Mouse (Mus musculus): Measurements from ENCODE around the gene Brip1.
"Not testable (repeated sequence)": the region's sequence is repeated elsewhere in the genome, so short reads cannot be mapped to it uniquely, and the experiment has no call there.

The Brip1 gene

DNA sequence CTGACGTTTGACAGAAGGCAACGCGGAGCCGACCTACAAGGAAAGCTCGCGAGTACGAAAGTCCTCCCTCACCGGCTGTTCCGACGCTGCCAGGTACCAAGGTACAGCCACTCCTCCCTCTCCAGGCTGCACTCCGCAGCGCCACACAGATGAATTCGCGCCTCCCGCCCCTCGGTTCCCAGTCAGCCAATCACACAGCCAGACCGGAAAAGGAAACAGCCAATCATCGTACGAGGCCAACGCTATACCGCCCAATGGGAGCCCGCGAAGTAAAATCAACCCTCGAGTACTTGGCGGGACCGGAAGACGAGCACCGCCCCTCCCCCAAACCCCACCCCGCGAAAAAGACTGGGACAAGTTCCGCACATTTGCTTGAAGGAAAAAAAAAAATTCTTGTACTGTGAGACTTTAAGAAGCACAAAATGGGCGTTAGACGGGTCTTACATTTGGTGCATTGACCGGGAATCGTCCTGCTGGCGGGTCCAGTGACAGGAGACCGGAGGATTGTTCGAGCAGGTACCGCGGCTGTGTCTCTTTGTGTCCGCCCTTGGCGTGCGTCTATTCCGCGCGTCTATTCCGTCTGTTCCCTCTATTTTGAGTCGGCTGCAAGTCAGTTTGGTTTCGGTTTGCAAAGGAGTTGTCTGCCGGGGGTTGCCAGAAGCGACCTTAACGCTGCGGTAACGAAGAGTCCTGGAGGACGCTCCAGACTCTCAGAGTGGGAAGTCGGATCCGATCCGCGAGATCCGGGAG is at the start of gene Brip1:
Brip1 (minus strand) TSS at position 157 of the 750 bp plus-strand sequence.
- peak; percentile 92 to 95 for DNase-seq

DNA sequence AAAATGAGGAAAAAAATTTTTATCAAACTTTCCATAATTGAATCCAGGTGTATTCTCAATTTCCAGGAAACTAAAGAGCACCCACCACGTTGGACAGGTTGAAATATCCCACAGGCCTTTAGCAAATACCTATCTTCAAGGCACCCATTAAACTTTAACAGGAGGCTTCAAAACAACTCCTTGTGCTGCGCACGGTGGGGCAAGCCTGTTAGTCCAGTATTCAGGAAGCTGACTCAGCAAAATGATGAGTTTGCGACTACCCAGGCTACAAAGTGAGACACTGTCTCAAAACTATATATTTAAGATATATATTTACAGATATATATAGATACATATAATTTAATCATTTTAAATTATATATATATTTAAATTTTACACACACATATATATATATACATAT is 31.5 kb upstream of the Brip1 start:
- peak; percentile 10 to 35 for DNase-seq

DNA sequence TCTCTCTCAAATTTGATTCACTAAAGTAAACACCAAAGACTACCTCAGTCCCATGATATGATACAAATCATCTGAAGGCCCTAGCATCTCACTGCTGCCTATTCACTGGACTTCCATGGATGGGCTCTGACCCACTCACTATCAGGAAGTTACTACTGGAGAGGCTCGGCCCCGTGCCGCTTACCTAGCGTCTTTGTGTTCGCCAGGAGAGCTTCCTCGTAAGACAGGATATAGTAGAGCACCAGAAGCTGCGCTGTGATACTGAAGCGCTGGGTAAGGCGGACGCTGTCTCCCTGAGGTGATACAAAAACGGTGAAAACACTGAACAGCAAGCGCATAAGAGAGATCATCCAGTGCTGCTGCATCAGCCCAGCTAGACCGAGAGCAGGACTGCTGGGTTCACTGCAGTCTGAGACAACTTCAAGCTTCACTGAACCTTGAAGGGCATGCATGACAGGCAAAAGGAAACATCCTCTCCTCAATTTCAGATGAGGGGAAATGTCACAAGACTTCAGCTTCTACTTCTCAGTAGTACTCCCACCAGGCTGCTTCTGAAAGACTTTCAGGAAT is 30.9 kb upstream of the Brip1 start:
- peak; percentile 6 to 28 for DNase-seq

DNA sequence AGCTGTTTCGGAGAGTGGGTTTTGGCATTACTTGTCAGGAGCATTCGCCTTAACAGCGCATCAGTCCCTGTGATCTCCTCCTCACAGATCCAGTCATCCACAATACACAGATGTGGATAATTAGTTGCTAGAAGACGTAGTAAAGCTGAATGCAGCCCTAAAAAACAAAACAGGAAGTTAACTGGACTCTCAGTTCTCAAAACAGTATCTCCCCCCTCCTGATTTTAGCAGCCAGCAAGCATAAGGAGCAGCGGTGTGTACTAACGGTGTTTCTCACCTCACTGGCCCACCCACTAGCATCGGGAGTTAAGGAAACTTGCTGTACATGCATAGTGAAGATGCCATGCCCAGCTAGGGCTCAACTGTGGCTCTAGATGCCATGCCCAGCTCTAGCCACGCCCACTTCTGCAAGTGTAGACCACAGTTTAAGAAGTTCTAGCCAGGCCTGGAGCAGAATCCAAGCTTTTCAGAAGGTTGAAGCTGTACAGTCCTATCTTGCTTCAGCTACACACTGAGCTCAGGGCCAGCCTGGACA is 25.7 kb upstream of the Brip1 start:
- DNase-seq: no peak

DNA sequence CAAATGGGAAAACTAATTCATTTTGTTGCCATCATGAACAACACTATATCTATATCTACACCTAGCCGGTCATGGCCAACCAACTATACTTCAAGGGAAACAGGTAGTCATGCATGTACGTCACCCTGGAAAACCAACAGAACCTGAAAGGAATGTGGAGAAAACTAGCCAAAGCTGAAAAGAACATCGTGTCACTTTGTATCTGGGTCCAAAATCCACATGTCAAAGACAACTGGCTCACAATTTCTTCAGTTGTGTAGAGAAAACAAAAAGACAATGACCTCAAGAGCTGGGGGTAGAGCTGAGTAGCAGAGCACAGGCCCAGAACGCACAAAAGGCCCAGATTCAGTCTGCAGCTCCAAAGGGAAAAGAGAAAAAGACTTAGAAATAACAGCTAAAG is 24.8 kb upstream of the Brip1 start:
- no peak for DNase-seq

DNA sequence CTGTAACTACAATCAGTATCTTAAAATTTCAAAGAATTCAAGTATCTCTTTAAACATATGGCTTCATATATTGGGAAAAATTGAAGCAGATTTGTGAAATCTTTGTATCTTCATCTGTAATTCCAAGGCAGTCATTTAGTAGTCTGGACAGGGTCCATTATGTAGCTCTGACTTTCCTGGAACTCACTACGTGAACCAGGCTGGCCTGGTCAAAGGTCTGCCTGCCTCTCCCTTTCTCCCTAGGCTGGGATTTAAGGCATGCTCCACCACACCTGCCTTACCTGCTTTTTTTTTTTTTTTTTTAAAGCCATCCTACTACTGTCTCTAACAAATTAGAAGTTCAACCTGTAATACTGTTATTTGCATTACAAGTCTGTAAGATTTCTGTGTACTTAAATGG is 10.8 kb upstream of the Brip1 start:
- DNase-seq: peak in 1 of 2 experiments; percentile 13

DNA sequence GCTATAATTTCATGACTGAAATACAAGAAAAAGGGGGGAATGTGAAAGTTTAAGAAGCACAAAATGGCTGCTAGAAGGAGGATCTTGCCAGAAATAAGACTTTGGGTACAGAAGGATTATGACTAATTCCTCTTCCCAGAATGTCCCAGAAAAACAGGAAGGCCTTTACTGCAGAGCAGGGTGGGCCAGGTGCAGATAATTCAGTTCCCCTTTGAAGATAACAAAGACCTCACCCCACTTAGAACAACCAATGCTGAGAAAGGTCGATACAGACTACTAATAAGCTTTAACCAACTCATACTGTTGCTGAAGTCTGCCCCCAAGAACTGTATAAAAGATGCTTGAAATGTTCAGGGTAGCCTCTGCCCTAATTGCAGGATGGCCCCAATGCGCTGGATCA is 8.1 kb upstream of the Brip1 start:
- no peak for DNase-seq

DNA sequence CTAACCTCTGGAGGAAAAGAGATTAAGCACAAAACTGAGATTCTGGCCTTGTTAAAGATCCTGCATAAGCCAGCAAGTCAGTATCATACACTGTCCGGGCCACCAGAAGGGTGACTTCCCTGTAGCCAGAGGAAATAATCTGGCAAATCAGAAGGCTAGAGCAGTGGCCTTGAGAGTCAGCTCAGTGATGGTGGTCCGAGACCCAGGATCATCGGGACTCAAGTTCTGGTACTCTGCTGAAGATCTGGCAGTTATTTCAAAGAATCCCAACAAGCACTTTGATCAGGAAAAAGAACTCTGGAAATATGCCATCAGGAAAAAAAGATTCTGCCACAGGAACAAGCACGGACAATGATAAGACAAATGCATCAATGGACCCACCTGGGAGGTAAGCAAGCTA is 4.9 kb upstream of the Brip1 start:
- no peak for DNase-seq

DNA sequence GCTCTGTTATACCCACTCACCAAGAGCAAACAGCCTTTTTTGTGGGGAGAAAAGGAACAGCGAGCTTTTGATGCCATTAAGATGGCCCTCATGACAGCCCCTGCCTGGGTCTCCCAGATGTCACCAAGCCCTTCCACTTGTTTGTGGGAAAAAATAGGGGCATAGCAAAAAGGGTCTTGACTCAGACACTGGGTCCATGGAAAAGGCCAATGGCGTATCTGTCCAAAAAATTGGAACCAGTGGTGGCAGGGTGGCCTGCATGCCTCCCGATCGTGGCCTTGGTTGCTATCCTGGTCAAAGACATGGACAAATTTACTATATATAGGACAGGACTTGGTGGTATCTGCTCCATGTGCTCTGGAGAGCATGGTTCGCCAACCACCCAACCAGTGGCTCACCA is 4.0 kb upstream of the Brip1 start:
- DNase-seq: no peak

DNA sequence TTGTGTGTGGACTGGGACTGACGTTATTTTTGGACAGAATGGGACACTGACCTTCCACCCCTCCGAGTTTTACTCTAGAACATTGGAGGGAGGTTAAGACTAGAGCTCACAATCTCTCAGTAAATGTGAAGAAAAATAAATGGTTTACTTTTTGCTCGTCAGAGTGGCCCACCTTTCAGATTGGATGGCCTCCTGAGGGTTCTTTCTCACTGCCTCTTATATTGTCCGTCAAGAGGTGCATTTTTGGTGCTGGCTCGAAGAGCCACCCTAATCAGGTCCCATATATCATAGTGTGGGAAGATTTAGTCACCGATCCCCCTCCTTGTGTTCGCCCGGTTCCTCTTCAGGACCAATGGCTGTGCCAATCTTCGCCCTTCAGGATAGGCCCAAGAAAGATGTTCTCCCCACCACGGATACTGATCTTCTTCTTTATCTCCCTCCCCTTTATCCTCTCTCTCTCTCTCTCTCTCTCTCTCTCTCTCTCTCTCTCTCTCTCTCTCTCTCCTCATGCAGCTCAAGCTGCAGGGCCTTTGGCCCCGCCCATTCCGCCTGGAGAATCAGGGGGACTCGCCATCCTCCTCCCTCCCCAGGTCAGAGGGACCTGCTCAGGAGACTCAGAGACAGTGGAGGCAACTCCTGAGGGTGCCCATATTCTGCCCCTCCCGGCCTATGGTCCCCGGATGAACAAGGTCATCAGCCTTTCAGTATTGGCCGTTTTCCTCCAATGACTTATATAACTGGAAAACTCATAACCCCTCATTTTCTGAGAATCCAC is 1.1 kb upstream of the Brip1 start:
- peak; percentile 30 to 47 for DNase-seq

DNA sequence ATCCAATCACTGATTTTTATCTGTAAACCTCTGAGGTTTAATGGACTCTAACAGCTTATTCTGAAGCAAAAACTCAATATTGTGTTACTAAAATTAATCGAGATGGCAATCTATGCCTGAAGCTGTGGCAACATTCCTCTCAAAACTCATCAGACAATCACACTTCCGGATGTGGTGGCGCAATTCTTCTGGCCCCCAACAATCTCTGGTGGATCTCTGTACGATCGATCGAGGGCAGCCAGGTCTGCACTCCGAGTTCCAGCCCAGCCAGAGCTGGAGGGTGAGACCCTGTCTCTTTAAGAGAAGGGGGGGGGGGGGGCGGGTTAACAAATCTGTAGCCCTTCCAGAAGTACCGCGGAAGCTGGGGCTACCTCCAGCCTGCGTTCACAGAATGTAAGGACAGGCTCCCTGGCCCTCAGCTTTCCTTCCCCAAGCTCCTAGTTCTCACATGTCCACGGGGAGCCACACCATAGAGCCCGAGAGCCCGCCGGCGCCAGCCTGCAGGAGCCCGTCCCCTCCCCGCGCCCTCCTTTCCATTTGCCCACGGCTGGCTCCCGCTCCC is 452 bp downstream of the Brip1 start:
- no peak for DNase-seq

DNA sequence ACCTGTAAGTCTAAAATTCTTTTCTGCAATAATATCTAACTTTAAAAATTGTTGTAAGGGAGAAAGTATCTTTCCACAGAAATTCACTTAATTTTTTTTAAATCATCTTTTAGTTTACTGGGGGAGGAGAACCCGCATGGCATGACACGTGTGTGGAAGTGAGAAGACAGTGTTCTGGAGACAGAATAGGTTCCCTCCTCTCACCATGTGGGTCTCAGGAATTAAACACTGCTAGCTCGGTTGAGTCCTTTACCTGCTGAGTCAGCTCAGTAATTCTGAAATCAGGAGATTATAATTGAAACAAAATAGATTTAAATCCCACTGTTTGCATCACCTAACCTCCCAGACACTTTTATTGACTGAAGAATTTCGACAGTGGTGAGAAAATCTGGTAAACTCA is 1.3 kb downstream of the Brip1 start:
- DNase-seq: no peak

DNA sequence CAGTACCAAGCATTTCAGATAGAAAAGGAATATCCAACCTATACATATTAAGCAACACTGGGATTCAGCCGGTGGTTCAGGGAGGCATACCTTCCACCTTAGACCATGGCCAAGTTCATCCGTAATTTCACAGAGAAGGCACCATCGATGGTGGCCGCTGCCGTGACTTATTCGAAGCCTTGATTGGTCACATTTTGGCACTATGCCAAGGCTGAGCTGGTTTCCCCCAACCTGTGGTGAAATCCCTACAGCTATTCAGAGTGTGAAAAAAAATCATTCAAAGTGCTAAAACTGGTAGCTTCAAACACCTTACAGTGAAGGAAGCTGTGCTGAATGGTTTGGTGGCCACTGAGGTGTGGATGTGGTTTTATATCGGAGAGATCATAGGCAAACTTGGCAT is 15.8 kb downstream of the Brip1 start:
- not testable (repeated sequence) for DNase-seq

DNA sequence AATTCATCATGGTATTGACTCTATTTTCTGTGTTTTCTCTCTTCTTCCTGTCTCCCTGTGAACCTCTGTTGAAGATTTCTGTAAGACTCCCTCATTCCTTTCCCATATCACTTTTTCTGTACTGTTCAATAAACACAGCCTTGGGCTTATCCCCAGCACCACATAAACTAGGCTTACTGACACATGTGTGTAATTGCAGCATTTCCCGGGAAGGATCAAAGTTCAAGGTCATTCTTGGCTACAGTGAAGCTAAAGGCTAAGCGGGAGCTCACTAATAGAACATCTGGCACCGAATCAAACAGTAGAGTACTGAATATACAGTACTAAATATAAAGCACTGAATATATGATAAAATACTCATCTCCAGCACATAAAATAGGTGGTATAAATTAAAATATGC is 25.2 kb downstream of the Brip1 start:
- DNase-seq: no peak

DNA sequence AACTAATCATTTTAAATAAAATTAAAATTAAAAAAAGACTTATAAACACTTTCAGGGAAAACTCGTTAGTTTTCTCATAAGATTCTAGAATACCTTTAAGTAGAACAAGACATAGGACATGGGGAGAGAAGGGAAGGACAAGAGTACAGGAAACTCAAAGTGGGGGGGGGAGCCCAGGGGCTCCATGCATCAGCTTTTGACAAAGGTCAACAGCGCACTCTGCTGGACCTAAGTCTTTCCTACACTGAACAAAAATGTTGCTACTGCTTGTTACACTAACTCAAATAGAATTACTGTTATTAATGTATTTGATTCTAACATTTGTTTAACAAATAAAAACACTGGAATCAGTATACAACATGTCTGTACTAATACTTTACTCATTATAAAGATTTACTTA is 26.8 kb downstream of the Brip1 start:
- peak; percentile 74 to 81 for DNase-seq

DNA sequence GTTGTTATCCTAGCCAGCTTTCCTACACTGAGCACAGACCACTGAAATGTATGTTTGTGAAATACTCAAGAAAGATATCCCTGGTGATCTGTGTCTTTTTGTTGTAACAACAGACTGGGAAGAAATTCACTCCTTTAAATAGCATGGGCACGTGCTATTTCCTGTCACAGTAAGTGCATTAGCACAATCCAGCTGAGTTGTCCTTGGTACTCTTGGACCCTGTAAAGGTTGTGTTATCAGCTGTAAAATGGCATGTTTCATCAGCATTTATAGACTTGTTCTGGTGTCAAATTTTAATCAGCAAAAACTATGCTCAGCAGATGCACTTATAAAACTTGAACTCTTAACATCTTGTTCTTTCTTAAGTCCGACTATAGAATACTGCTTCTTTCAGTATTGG is 30.2 kb downstream of the Brip1 start:
- DNase-seq: no peak

DNA sequence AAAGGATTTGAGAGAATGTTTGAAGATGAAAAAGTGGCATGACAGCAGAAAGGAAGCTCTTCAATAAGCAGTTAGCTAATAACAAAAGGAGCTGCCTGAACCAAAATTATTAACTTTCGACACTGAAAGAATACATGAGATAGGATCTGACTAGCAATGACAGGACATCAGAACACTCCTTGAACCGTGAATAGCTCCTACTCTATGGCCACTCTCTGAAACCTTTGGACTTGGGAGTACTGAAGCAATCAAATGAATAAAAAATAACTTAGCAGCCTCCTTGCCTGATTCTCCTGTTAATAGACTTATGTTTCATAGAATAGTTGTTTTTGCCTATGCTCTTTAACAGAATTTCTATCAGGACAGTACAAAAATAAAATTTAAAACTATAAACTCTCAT is 40.7 kb downstream of the Brip1 start:
- DNase-seq: no peak

DNA sequence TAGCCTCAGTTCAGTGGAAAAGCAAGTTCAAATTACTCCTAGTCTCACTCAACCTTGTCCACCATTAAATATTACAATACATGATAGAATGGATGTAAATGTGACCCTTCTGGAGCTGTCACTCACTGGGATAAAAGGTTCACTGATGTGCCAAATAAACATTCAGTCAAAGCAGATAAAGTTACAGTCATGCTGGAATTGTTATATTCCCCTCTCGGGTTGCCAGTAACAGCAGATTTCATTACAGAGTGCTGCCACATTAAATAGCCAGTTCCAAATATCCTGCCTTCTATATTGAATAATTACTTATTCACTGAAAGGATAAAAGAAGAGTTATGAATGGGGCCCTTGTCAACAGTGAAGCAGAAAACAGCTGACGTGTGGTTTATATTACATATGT is 42.0 kb downstream of the Brip1 start:
- DNase-seq: no peak

DNA sequence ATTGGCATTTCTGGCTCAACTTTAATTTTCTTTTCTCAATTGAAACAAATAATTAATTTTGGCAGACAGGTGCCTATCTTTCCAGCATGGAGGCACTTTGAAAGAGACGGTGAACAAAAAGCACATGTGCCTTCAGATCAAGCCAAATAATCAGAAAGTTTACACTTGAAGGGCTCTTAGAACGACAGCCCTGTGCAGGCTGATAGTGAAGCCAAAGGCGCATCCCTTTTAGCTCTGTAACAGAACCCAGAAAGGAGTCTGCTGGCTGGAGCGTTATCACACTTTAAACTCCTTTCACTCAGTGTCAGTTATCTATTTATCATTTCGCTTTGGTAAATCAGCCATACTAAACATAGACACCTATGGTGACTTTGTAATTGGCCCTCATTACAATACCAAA is 45.4 kb downstream of the Brip1 start:
- DNase-seq: no peak

DNA sequence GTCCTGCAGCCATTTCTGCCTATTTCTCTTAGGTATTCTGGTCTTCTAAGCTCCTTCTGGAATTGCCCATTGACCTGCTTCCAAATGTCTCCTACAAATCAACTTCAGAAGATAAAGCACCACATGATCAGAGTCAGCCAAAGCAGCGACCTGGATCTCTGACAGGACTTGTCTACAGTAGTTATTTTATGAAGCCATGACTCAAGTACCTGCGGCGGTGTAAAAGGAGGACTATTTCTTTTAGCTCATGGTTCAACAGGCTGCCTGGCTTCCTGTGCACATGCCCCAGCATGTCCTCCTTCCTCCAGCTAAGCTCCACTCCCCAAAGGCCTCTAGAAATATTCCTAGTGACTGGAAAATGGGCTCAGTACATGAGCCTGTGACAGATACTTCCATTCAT is 69.7 kb downstream of the Brip1 start:
- DNase-seq: no peak

DNA sequence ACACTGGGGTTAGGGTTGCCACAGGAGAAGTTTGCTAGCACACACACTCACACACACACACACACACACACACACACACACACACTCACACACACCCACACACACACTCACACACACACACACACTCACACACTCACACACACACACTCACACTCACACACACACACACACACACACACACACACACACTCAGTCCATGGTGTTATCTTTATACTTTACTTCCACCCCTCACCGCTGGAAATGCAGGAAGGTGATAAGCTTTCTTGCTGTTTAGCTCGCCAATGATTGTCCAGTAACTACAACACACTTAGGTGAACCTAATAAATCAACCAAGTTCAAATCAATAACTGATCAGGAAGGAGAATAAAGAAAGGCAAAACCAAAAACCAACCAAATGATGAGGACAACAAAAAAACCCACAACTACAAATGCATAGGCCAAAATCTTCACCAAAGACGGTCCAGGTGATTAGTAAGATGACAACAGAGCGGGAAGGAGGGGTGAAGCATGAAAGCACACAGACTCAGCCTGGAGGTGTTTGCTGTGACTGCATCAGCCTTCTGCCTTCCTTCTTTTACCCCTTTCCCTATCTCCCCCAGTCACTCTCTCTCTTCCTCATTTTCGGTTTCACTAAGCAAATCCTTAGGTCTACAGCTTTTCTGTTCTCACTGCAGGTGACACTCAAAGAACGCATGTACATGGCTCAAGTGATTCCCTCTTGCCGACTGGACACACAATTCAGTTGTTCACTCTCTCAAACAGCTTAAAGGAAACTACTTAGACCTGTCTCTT is 83.7 kb downstream of the Brip1 start:
- DNase-seq: no peak

DNA sequence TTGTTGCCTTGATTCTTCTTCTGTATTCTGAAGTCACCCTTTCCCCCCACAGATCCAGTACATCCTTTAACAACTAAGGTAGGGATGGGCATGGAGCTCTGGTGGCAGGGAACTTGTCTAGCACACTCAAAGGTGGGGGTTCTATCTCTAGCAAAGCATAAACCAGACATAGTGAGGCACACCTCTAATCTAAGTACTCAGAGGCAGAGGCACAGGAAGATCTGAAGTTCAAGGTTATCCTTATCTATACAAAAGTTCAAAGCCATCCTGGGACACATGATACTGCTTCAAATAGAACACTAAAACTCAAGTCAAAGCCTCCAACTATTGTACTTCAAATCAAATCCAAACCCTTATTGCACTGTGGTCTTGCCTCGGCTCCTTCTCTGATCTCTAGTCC is 85.0 kb downstream of the Brip1 start:
- no peak for DNase-seq

DNA sequence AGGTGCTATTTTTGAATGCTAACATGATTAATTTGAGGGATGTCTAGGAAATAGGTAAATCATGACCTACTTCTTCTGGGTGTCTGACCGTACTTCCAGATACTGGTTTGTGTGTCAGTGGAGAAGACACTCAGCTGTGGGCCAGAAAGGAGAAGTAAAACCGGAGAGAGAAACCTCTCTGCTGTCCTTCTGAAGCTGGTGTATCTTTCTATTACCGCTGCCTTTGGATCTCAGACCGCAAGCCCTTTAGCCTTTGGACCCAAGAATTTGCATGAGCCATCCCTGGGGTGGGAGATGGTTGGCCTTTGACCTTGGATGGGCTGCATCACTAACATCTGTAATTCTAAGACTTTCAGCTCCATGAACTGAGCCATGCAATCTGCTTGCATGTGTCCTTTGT is 93.7 kb downstream of the Brip1 start:
- no peak for DNase-seq
